Mouse (Mus musculus) natural killer cell, adult 2 months (primary cell): ENCODE results near the gene Prima1.

Source experiments
- DNase-seq, 2 experiments: peaks; one replicate each; pipeline ENCODE4 v3.0.0; 2022; ENCODE audit warnings: low spot score in 2 of 2

Gene Prima1

DNA sequence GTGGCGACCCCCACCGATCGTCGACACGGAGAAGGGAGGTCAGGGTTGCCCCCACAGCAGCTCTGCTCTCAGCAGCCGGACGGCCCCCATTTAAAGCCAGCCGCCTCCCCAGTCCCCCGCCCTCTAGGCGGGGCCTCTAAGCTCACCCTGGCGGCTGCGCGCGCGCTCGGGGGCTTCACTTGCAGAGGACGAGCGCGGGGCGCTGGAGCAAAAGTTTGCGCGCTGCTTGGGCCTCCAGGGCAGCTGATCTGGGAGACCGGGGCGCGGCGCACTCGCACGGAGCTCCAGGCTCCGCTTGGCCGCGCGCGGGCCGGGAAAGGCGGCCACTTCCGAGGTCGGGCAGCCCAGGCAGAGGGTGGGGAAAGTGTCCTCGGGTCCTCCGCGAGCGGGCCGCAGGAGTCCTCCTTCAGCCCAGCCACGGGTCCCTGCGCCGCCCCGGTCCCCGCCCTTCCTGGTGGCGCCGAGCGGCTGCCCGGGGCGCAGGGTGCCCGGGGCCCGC, at the start of gene Prima1:
Gene Prima1, minus strand, starts transcription at position 68 of the 499 bp plus-strand sequence.
- no peak for DNase-seq

DNA sequence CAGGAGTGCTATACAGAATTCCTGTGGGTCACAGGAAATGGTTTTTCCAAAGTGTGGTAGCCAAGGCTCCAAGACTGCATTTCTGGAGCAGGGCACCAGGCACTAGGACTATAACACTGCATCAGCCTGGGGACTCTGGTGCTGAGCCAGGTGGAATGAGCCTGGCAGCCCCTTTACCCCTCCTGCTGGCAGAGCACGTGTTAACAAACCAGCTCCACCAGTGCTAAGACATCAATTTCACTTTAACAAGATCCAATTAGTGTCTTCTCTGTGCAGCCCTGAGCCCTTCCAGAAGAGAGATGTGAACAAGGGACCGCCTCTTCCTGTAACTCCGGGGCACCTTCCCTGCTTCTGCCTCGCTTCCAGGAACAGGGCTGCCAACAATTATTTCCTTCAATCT, 45.3 kb upstream of the Prima1 start:
- no peak for DNase-seq

- no peak for DNase-seq
Measured at GRCm38 (mm10) chr12:103283411-103283810, 41.5 kb upstream of the Prima1 start.

DNA sequence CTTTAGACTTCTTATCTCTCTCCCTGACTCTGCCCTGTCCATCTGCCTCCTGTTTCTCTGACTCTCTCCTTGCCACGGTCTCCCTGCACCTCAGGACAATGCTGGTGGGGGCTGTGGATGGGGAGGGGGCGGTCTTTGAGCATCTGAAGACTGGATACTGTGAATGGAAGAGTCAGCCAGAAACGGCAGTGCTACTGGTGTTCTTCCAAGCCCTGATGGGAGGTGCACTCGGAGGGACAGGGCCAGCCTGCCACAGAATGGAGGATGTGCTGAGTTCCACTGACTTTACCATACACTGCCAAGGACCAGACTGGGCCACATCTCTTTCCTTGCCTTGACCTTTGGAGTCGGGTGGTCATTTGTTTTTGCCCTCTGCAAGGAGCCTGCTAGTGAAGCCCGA, 41.0 kb upstream of the Prima1 start:
- no peak for DNase-seq

- no peak for DNase-seq
Measured at GRCm38 (mm10) chr12:103281912-103282311, 40.0 kb upstream of the Prima1 start.

DNA sequence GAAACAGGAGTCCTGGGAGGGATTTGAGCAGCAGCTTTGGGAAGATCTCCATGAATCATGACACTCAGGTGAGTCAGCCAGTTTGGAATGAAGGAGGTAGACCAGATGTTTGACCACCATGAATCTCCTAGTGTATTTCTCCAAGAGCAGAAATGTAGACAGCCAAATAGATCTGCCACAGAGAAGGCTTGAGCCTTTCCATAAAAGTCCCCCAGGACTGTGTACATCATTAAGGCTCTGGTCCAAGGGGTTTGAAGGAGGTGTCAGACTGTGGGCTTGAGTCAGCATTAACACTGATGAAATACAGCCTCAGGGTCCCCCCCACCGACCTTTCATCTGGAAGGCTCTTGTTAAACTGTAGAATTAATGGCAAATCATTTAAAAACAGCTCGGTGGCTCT, 39.5 kb upstream of the Prima1 start:
- DNase-seq = no peak

DNA sequence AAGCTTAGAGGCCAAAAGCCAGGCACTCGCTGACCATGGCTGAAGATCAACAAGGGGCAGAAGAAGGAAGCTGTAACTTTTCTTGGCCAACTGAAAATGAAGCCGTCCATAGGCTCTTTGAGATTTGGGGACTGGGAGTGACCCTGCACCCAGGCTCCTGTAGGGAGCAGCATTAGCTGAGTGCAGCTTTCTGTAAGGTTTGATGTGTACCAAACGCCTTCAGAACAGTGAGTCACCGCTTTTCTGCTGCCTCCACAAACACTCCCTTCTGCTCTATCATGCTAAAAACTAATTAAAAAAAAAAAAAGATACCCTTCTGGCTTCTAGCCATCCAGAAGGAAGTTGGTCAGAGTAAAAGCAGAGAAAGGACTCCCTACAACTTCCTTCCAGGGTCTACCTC, 34.5 kb upstream of the Prima1 start:
- DNase-seq = no peak

DNA sequence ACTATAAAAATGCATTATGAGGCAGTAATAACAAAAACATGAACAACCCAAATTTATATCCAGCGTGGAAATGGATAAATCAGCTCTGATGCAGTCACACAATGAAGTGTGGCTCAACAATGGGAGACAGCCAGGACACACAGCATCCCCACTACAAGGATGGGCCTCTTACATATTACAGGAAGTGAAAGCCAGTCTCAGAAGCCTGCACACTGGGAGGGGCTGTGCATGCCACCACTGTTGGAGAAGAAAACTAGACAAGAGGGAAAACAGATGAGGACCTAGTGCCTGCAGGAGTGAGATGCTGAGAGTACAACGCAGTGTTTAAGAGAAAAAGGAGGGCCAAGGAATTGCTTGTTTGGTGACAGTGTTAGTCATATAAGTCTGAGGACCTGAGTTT, 31.8 kb upstream of the Prima1 start:
- no peak for DNase-seq

DNA sequence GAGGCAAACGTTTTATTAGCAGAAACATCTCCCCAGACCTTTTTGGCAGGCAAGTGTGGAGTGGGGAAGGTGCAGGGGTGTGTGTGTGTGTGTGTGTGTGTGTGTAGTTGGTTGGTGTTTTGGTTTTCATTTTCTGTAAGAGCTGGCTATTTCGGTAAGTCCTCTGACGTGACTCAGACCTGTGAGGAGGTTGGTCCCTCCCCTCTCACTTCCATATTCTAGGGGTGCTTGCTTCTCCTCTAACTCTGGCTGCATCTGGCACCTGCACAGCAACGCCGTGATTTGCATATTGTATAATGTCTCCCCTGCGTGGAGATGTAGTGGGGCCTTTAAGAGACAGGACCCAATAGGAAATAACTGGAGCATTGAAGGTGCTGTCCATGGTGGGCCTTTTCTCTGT, 31.1 kb upstream of the Prima1 start:
- DNase-seq = peak in 1 of 2 experiments; percentile 35

DNA sequence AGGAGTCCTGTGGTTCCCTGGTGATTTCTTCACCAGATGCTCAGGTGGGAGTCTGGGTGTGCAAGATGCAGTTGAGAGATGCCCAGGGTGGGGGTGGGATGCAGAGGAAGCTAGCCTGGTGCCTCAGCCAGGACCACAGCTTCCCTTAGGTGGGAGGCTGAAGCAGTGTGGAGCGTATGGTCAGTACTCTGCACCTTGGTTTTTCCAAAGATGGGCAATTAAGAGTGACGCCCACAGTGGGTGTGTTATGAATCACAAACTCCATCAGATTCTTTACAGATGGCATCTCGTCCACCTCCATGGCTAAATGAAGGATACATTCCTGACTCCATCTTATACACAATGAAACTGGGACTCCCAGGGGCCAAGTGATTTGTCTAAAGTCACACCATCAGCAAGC, 30.2 kb upstream of the Prima1 start:
- no peak for DNase-seq

DNA sequence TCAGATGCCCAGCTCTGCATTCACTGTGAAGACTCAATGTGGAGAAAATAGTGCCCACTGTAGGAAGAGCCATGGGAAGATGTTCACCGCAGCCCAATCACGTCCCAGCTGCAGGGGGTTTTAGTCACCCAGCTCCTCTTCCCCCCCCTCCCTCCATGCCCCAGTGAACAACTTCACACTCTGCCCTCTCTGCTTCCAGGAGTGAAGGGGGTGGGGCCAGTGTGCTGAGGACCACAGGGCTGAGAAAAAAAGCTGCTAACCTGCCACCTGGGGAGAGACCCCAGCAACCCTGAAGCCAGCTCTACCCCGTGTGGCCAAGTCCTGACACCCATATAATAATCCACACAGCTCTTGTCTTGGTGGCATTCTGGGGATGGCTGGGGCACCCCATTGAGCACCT, 24.7 kb upstream of the Prima1 start:
- DNase-seq = no peak

- DNase-seq = no peak
Measured at GRCm38 (mm10) chr12:103262017-103262865, 20.3 kb upstream of the Prima1 start.

DNA sequence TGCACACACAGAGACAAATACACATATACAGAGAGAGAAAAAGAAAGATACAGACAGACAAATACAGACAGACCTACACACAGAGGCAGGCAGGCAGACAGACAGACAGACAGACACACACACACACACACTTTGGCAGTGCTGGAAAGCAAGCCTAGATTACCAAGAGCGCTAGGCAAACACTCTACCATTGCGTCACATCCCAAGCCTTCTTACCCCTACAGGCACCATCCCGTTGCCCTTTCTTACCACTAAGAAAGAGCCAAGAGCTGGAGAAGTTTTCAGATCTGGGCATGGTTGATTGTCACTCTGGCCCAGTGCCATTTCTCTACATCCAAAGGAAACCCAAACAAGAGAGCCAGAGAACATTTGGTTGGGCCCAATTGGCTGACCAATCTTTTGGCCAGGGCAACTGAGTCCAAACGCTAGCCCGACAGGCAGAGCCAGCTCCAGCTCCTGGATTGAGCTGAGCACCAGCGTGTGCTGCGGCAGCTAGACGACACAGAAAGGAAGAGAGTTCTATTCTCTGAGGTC, 11.0 kb upstream of the Prima1 start:
- DNase-seq = no peak

GRCm38 (mm10) chr12:103251151-103251550, 9.2 kb upstream of the Prima1 start:
- DNase-seq = no peak

- DNase-seq = no peak
Measured at GRCm38 (mm10) chr12:103250333-103250732, 8.4 kb upstream of the Prima1 start.

DNA sequence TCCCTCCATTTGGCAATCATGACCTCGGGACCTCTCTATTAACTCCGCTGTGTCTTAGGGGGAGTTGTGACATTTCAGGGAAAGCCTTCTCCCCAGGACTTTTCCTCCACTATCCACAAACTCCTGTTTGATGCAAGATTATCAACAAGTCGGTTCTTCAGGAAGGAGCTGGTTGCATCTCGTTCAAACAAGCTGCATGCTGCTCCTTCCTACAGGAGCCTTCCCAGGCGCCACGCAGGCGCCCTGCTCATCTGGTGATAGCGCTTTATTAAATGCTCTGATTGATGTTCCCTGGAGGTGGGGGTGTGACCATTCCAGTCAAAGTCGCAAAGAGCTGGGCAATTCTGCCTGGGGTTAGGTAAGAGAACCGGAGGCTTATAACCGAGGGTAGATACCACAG, 1.1 kb upstream of the Prima1 start:
- no peak for DNase-seq

- DNase-seq = no peak
Measured at GRCm38 (mm10) chr12:103242591-103243025, 658 bp upstream of the Prima1 start.

GRCm38 (mm10) chr12:103241311-103242082, 453 bp downstream of the Prima1 start:
- no peak for DNase-seq

GRCm38 (mm10) chr12:103238924-103239460, 3.0 kb downstream of the Prima1 start:
- no peak for DNase-seq

DNA sequence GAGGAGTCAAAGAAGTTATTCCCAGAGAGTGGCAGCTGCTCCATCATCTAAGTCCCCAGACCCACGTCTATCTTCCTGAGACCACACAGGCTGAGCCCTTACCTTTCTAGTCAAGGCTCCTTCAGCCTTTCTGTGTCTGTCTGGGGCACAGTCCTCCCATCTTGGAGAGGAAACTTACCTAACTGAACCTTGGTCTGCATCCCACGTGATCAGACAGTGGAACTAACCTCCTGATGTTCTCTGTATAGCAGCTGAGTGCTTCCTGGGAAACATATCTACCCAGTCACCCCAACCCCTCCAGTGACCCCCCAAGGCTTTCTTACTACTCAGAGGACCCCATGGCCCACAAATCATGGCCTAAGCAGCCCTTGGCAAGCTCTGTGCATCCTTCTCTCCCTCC, 6.1 kb downstream of the Prima1 start:
- DNase-seq = no peak

DNA sequence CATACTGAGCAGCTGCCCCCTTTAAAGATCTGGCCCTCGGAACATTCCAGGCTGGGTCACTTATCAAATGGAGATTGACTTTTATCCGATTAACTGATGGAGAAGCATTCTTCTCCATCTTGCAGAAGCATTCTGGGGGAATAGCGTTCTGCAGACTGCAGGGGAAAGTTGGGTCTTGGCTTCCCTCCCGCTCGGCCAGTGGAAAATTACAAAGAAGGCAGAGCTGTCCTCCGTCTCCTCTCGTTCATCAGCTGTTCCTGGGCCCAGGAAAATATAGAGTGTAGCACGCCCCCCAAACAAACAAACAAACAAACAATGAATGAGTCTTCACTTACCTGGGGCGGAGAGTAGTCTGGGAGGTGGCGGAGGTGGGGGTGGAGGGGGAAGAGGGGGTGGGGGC, 6.7 kb downstream of the Prima1 start:
- DNase-seq = no peak

- no peak for DNase-seq
Measured at GRCm38 (mm10) chr12:103229058-103229457, 12.9 kb downstream of the Prima1 start.
